Mouse (Mus musculus): ENCODE data around the gene Ugt3a1.
"Not testable (repeated sequence)": the region's sequence is repeated elsewhere in the genome, so short reads cannot be mapped to it uniquely, and the experiment has no call there.

Gene Ugt3a1

GRCm38 (mm10) chr15:9276838-9277295, at the start of gene Ugt3a1:
Ugt3a1 (plus strand) TSS chr15:9276888.
- no peak for DNase-seq (ENCODE audit: low read depth)

- DNase-seq (ENCODE audit: low read depth), result not testable (repeated sequence)
Observed at GRCm38 (mm10) chr15:9230917-9231316, 45.8 kb upstream of the Ugt3a1 start.

- DNase-seq (ENCODE audit: low read depth), result no peak
Observed at GRCm38 (mm10) chr15:9246345-9246744, 30.3 kb upstream of the Ugt3a1 start.

GRCm38 (mm10) chr15:9252891-9253290, 23.8 kb upstream of the Ugt3a1 start:
- no peak for DNase-seq (ENCODE audit: low read depth)

GRCm38 (mm10) chr15:9260621-9261020, 16.1 kb upstream of the Ugt3a1 start:
- DNase-seq (ENCODE audit: low read depth), result no peak

- DNase-seq (ENCODE audit: low read depth), result no peak
Observed at GRCm38 (mm10) chr15:9271876-9272275, 4.8 kb upstream of the Ugt3a1 start.

GRCm38 (mm10) chr15:9279026-9279425, 2.3 kb downstream of the Ugt3a1 start:
- DNase-seq (ENCODE audit: low read depth), result no peak

- no peak for DNase-seq (ENCODE audit: low read depth)
Observed at GRCm38 (mm10) chr15:9279596-9279995, 2.9 kb downstream of the Ugt3a1 start.

GRCm38 (mm10) chr15:9283165-9283564, 6.5 kb downstream of the Ugt3a1 start:
- no peak for DNase-seq (ENCODE audit: low read depth)

- DNase-seq (ENCODE audit: low read depth), result no peak
Observed at GRCm38 (mm10) chr15:9289660-9290059, 13.0 kb downstream of the Ugt3a1 start.

- no peak for DNase-seq (ENCODE audit: low read depth)
Observed at GRCm38 (mm10) chr15:9305978-9306692, 29.4 kb downstream of the Ugt3a1 start.

GRCm38 (mm10) chr15:9334596-9334995, 57.9 kb downstream of the Ugt3a1 start:
- no peak for DNase-seq (ENCODE audit: low read depth)

- no peak for DNase-seq (ENCODE audit: low read depth)
Observed at GRCm38 (mm10) chr15:9335341-9335740, 58.7 kb downstream of the Ugt3a1 start, which contains the start of gene Ugt3a2. Ugt3a2 (plus strand) TSS chr15:9335550.

- DNase-seq (ENCODE audit: low read depth), result no peak
Observed at GRCm38 (mm10) chr15:9336616-9337015, 59.9 kb downstream of the Ugt3a1 start.

GRCm38 (mm10) chr15:9337021-9337420, 60.3 kb downstream of the Ugt3a1 start:
- DNase-seq (ENCODE audit: low read depth), result no peak

GRCm38 (mm10) chr15:9348739-9349138, 72.1 kb downstream of the Ugt3a1 start:
- DNase-seq (ENCODE audit: low read depth), result no peak

- DNase-seq (ENCODE audit: low read depth), result no peak
Observed at GRCm38 (mm10) chr15:9362801-9363200, 86.1 kb downstream of the Ugt3a1 start.

All from fibroblast of lung, adult 2 months (primary cell).